Mouse (Mus musculus): Measurements from ENCODE around the gene Gabarapl1.

DNA sequence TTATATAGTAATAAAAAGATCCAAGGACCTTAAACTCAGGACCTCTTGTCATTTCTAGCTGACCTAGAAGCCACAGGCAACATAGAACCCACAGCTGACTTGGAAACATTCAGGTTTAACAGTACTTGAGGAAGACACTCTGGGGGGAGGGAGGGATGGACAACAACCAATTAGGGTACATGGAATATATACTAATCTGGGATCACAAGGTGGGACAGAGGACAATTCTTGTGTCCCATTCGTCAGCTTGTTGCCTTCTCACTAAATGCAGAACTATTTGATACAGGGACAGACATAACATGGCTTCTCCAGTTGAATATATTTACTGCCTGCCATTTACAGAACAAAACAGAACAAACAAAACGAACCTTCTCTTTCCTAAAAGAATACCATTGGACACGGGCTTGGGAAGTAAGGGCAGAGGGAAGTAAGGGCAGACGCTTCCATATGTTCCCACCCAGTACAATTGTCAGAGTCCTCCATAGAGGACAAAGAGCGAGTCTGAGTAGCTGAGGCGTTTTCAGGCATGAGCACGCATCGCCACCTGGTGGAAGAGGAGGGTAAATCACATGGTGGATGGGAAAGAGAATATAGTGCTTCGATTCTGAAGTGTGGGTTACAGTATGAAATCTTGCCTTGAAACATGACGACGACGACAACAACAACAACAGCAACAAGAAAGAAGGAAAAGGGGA is 26.1 kb downstream of the Gabarapl1 start:
- TF ChIP-seq CTCF (IDR thresholded peaks at IDR 0.05; ENCODE audit: insufficient read depth, low read length) (peak; percentile 97), POLR2A (IDR thresholded peaks at IDR 0.05; ENCODE audit: borderline replicate concordance, extremely low read depth, low read depth, low read length) (no peak)

Measured in lung, adult 2 months (tissue).